Mouse (Mus musculus) liver, adult 2 months (tissue): ENCODE data around the gene Mcpt8.

Experiments used
- CTCF ChIP-seq: fragments of 200-500 bp; IDR thresholded peaks from 2 replicates; pipeline ENCODE4 v1.5.1; 2011; ENCODE audit warnings: low read depth, low read length, control low read depth
- POLR2A ChIP-seq: fragments of 200-500 bp; IDR thresholded peaks from 2 replicates; pipeline ENCODE4 v1.6.1; 2011; ENCODE audit warnings: low read length, control low read depth; ENCODE audit not compliant: insufficient read depth; ENCODE audit errors: extremely low read depth

- no peak for TF ChIP-seq POLR2A
- TF ChIP-seq CTCF, result peak; percentile 19; the same call in 1 of the 2 replicates
Measured at GRCm38 (mm10) chr14:56098940-56099339, 13.9 kb upstream of the Mcpt8 start.
